Mouse (Mus musculus) ES-Bruce4 (cell line): Measurements from ENCODE around the gene Unc119.

Experiments used
- CTCF ChIP-seq: IDR thresholded peaks from one replicate; pipeline ENCODE4 v1.8.1; 2011; ENCODE audit warnings: low read depth, low read length
- EP300 ChIP-seq: IDR thresholded peaks from 2 replicates; pipeline ENCODE4 v1.6.1; 2011; ENCODE audit warnings: low read depth, low read length; ENCODE audit not compliant: insufficient read depth
- POLR2A ChIP-seq: IDR thresholded peaks from one replicate; pipeline ENCODE4 v1.8.1; 2011; ENCODE audit warnings: low read length; ENCODE audit not compliant: insufficient read depth

DNA sequence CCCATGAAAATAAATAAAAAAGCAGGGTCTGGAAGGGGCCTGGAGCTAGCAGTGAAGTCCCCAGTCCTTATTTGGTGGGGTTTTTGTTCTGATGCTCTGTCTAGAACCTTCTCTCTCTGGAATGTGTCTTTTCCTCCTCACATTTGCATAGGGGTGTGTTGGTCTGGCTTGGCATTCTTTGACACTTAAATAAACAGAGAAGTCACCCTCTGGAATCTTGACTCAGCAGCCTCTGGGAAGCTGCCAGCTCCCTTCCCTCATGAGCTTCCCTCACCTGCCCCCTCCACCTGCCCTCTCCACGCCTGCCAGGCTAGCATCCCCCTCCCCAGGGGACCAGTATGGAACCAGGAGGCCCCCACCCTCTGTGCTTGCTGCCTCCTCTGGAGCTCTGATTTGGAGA, 27.1 kb downstream of the Unc119 start:
- TF ChIP-seq POLR2A = no peak
- no peak for TF ChIP-seq EP300
- no peak for TF ChIP-seq CTCF
